Mouse (Mus musculus) right cerebral cortex, postnatal 10 days (tissue): ENCODE data around the gene Sox5.
"Not testable (repeated sequence)": the region's sequence is repeated elsewhere in the genome, so short reads cannot be mapped to it uniquely, and the experiment has no call there.

ENCODE experiments used
- DNase-seq, 2 experiments: peaks; one replicate each; pipeline ENCODE4 v3.0.0; 2021; ENCODE audit warnings: low spot score in 2 of 2

Gene Sox5

GRCm38 (mm10) chr6:144182429-144182828 lies 599.3 kb downstream of the Sox5 start:
- not testable (repeated sequence) for DNase-seq

GRCm38 (mm10) chr6:144181083-144181866 lies 600.5 kb downstream of the Sox5 start:
- DNase-seq = peak in 1 of 2 experiments; percentile 65

GRCm38 (mm10) chr6:144179111-144179510 lies 602.7 kb downstream of the Sox5 start:
- no peak for DNase-seq

- DNase-seq = no peak
Measured at GRCm38 (mm10) chr6:144176674-144177073, 605.1 kb downstream of the Sox5 start.

GRCm38 (mm10) chr6:144175590-144175989 lies 606.2 kb downstream of the Sox5 start:
- no peak for DNase-seq

GRCm38 (mm10) chr6:144170541-144170940 lies 611.2 kb downstream of the Sox5 start:
- DNase-seq = no peak

- no peak for DNase-seq
Measured at GRCm38 (mm10) chr6:144169791-144170190, 612.0 kb downstream of the Sox5 start.

GRCm38 (mm10) chr6:144168696-144169476 lies 612.9 kb downstream of the Sox5 start:
- no peak for DNase-seq

- DNase-seq = no peak
Measured at GRCm38 (mm10) chr6:144167058-144167457, 614.7 kb downstream of the Sox5 start.

GRCm38 (mm10) chr6:144166651-144167050 lies 615.1 kb downstream of the Sox5 start:
- no peak for DNase-seq

GRCm38 (mm10) chr6:144166104-144166503 lies 615.7 kb downstream of the Sox5 start:
- peak in 1 of 2 experiments; percentile 49 for DNase-seq

GRCm38 (mm10) chr6:144163501-144163900 lies 618.3 kb downstream of the Sox5 start:
- no peak for DNase-seq

- DNase-seq = peak in 1 of 2 experiments; percentile 44
Measured at GRCm38 (mm10) chr6:144158637-144159036, 623.1 kb downstream of the Sox5 start.

- DNase-seq = peak; percentile 58 to 72
Measured at GRCm38 (mm10) chr6:144154892-144155424, 626.8 kb downstream of the Sox5 start.

GRCm38 (mm10) chr6:144151957-144152356 lies 629.8 kb downstream of the Sox5 start:
- no peak for DNase-seq

GRCm38 (mm10) chr6:144151075-144151474 lies 630.7 kb downstream of the Sox5 start:
- DNase-seq = peak in 1 of 2 experiments; percentile 44

GRCm38 (mm10) chr6:144137397-144137796 lies 644.4 kb downstream of the Sox5 start:
- DNase-seq = no peak

- no peak for DNase-seq
Measured at GRCm38 (mm10) chr6:144136894-144137293, 644.9 kb downstream of the Sox5 start.

- DNase-seq = no peak
Measured at GRCm38 (mm10) chr6:144129927-144130326, 651.9 kb downstream of the Sox5 start.

GRCm38 (mm10) chr6:144119961-144120360 lies 661.8 kb downstream of the Sox5 start:
- DNase-seq = no peak

GRCm38 (mm10) chr6:144116646-144117045 lies 665.1 kb downstream of the Sox5 start:
- no peak for DNase-seq

- DNase-seq = no peak
Measured at GRCm38 (mm10) chr6:144111561-144111960, 670.2 kb downstream of the Sox5 start.

- no peak for DNase-seq
Measured at GRCm38 (mm10) chr6:144106848-144107247, 674.9 kb downstream of the Sox5 start.
